Mouse (Mus musculus) midbrain, embryonic 14.5 days (tissue): Measurements from ENCODE around the gene Chst10. TPM values are rescaled to one million over a fixed set of nuclear protein-coding genes. Genes with fewer than 3 reads are reported as not detected.

ENCODE experiments used
- ATAC-seq: fragments of 200-750 bp; cut with Nextera tagmentation; 2 replicates; pipeline ENCODE4 v1.8.0; 2017; ENCODE audit warnings: moderate number of reproducible peaks, moderate library complexity; ENCODE audit not compliant: low FRiP score, low TSS enrichment
- DNase-seq: peaks from one replicate; pipeline ENCODE4 v3.0.0-alpha.2; 2015
- H3K27ac ChIP-seq: fragments of 300-500 bp; sonication (generic); replicated peaks from 2 replicates; pipeline ENCODE4 v1.5.1; 2014; ENCODE audit warnings: mild to moderate bottlenecking, low read depth, low read length, moderate library complexity
- H3K27me3 ChIP-seq: fragments of 300-500 bp; sonication (generic); 2 replicates; pipeline ENCODE4 v1.6.1; 2014; ENCODE audit warnings: low read length, control low read depth, mixed read lengths; ENCODE audit not compliant: control insufficient read depth, insufficient read depth
- H3K36me3 ChIP-seq: fragments of 300-500 bp; sonication (generic); 2 replicates; pipeline ENCODE4 v1.6.1; 2014; ENCODE audit warnings: low read length, control low read depth; ENCODE audit not compliant: control insufficient read depth, insufficient read depth
- H3K4me1 ChIP-seq: fragments of 300-500 bp; sonication (generic); 2 replicates; pipeline ENCODE4 v1.6.1; 2014; ENCODE audit warnings: mild to moderate bottlenecking, antibody characterized with exemption, low read length, control low read depth; ENCODE audit not compliant: control insufficient read depth, insufficient read depth
- H3K4me2 ChIP-seq: fragments of 300-500 bp; sonication (generic); 2 replicates; pipeline ENCODE4 v1.6.1; 2014; ENCODE audit warnings: mild to moderate bottlenecking, low read length, moderate library complexity
- H3K4me3 ChIP-seq: fragments of 300-500 bp; sonication (generic); replicated peaks from 2 replicates; pipeline ENCODE4 v1.5.1; 2014; ENCODE audit warnings: low read depth, low read length
- H3K9ac ChIP-seq: fragments of 300-500 bp; sonication (generic); replicated peaks from 2 replicates; pipeline ENCODE4 v1.6.1; 2014; ENCODE audit warnings: mild to moderate bottlenecking, low read length, moderate library complexity
- H3K9me3 ChIP-seq: fragments of 300-500 bp; sonication (generic); 2 replicates; pipeline ENCODE4 v1.6.1; 2016; ENCODE audit warnings: low read length, control low read depth, mixed read lengths; ENCODE audit not compliant: control insufficient read depth
- WGBS: fragments of 180-500 bp; shearing (Covaris S2); extraction: QIAGEN DNeasy Blood & Tissue Kit; methylation state at CpG from one replicate; pipeline ENCODE4 v1.1.7; 2014; 5-methylcytosine and 5-hydroxymethylcytosine counted together
- polyA plus RNA-seq: library from polyadenylated mRNA; unstranded; fragments of >200 nt; fragmentation: Nextera tagmentation; extraction: Ambion mirVana; gene quantifications from 2 replicates; pipeline ENCODE4 v1.2.1, GENCODE M21; 2014

Chst10 gene
- 64.3 and 67.7 TPM in 2 replicates for polyA plus RNA-seq

GRCm38 (mm10) chr1:38897431-38898248, at the start of gene Chst10:
Gene Chst10, minus strand, starts transcription at chr1:38898161.
- no peaks in the 10 kb centered on the region for H3K27me3 ChIP-seq
- H3K36me3 ChIP-seq = peaks cover 10% of the 10 kb centered on the region
- peak within 1 kb of the TSS; percentile 82 for H3K9ac ChIP-seq
- peaks cover 23% of the 10 kb centered on the region; the same call in 1 of the 2 replicates for H3K4me1 ChIP-seq
- ATAC-seq = peak; percentile 94
- H3K27ac ChIP-seq = peak within 1 kb of the TSS; percentile 93
- peak within 1 kb of the TSS; percentile 70 for H3K4me3 ChIP-seq
- H3K4me2 ChIP-seq = peak within 1 kb of the TSS; percentile 55
- H3K9me3 ChIP-seq = no peaks in the 10 kb centered on the region
- peak; percentile 95 for DNase-seq
- WGBS = under 1% methylated on average over 67 of the region's 67 CpGs

- DNase-seq (peak; percentile 9), ATAC-seq (no peak)
- Histone ChIP-seq H3K27me3 (no peaks in the 10 kb centered on the region), H3K27ac (no peak overlapping the region), H3K4me1 (no peaks in the 10 kb centered on the region), H3K9me3 (no peaks in the 10 kb centered on the region), H3K9ac (no peak overlapping the region), H3K4me3 (no peak overlapping the region), H3K36me3 (no peaks in the 10 kb centered on the region), H3K4me2 (no peak overlapping the region)
- 8% methylated on average over 5 of the region's 5 CpGs for WGBS
Measured at GRCm38 (mm10) chr1:38939608-38940007, 41.6 kb upstream of the Chst10 start.

- ATAC-seq = no peak
- no peak within 1 kb of the TSS for H3K4me2 ChIP-seq
- no peaks in the 10 kb centered on the region for H3K27me3 ChIP-seq
- no peaks in the 10 kb centered on the region for H3K36me3 ChIP-seq
- no peaks in the 10 kb centered on the region for H3K9me3 ChIP-seq
- H3K27ac ChIP-seq = no peak within 1 kb of the TSS
- H3K9ac ChIP-seq = no peak within 1 kb of the TSS
- WGBS = 67% methylated on average over 6 of the region's 6 CpGs
- DNase-seq = no peak
- H3K4me3 ChIP-seq = no peak within 1 kb of the TSS
- H3K4me1 ChIP-seq = no peaks in the 10 kb centered on the region
Measured at GRCm38 (mm10) chr1:38938849-38939248, 40.9 kb upstream of the Chst10 start, which contains the start of gene Nms. Gene Nms, plus strand, starts transcription at chr1:38939149.

GRCm38 (mm10) chr1:38936780-38937179, 38.8 kb upstream of the Chst10 start:
- no peak overlapping the region for H3K9ac ChIP-seq
- ATAC-seq (no peak), DNase-seq (peak; percentile 72)
- H3K4me1 ChIP-seq = no peaks in the 10 kb centered on the region
- no peaks in the 10 kb centered on the region for H3K27me3 ChIP-seq
- 29% methylated on average over 6 of the region's 6 CpGs for WGBS
- H3K4me2 ChIP-seq = no peak overlapping the region
- H3K9me3 ChIP-seq = no peaks in the 10 kb centered on the region
- H3K27ac ChIP-seq = no peak overlapping the region
- no peak overlapping the region for H3K4me3 ChIP-seq
- H3K36me3 ChIP-seq = no peaks in the 10 kb centered on the region

- Histone ChIP-seq H3K27ac (no peak overlapping the region), H3K4me1 (no peaks in the 10 kb centered on the region), H3K27me3 (no peaks in the 10 kb centered on the region), H3K4me3 (no peak overlapping the region), H3K9me3 (no peaks in the 10 kb centered on the region), H3K4me2 (no peak overlapping the region), H3K36me3 (no peaks in the 10 kb centered on the region), H3K9ac (no peak overlapping the region)
- ATAC-seq (no peak), DNase-seq (peak; percentile 28)
- 26% methylated on average over 5 of the region's 5 CpGs for WGBS
Measured at GRCm38 (mm10) chr1:38934668-38935067, 36.7 kb upstream of the Chst10 start.

GRCm38 (mm10) chr1:38930767-38931166, 32.8 kb upstream of the Chst10 start:
- Histone ChIP-seq H3K9ac (no peak overlapping the region), H3K4me1 (no peaks in the 10 kb centered on the region), H3K27ac (no peak overlapping the region), H3K9me3 (no peaks in the 10 kb centered on the region), H3K4me2 (no peak overlapping the region), H3K36me3 (no peaks in the 10 kb centered on the region), H3K4me3 (no peak overlapping the region), H3K27me3 (no peaks in the 10 kb centered on the region)
- no peak for ATAC-seq
- no peak for DNase-seq
- 74% methylated on average over 8 of the region's 8 CpGs for WGBS

GRCm38 (mm10) chr1:38929468-38929867, 31.5 kb upstream of the Chst10 start:
- H3K27ac ChIP-seq = no peak overlapping the region

GRCm38 (mm10) chr1:38928996-38929395, 31.0 kb upstream of the Chst10 start:
- H3K4me2 ChIP-seq = no peak overlapping the region
- H3K4me3 ChIP-seq = no peak overlapping the region
- WGBS = 75% methylated on average over 4 of the region's 4 CpGs
- DNase-seq = peak; percentile 13
- no peaks in the 10 kb centered on the region for H3K27me3 ChIP-seq
- no peak overlapping the region for H3K9ac ChIP-seq
- no peaks in the 10 kb centered on the region for H3K4me1 ChIP-seq
- ATAC-seq = no peak
- H3K27ac ChIP-seq = no peak overlapping the region
- no peaks in the 10 kb centered on the region for H3K9me3 ChIP-seq
- H3K36me3 ChIP-seq = no peaks in the 10 kb centered on the region

More at GRCm38 (mm10) chr1:38929468-38929867, 31.5 kb upstream of the Chst10 start:
- Histone ChIP-seq H3K27me3 (no peaks in the 10 kb centered on the region), H3K36me3 (no peaks in the 10 kb centered on the region), H3K9ac (no peak overlapping the region), H3K4me2 (no peak overlapping the region), H3K4me3 (no peak overlapping the region), H3K9me3 (no peaks in the 10 kb centered on the region), H3K4me1 (no peaks in the 10 kb centered on the region)
- 63% methylated on average over 4 of the region's 4 CpGs for WGBS
- DNase-seq = peak; percentile 9
- ATAC-seq = no peak

- no peak overlapping the region for H3K4me2 ChIP-seq
- H3K27me3 ChIP-seq = no peaks in the 10 kb centered on the region
- H3K9me3 ChIP-seq = no peaks in the 10 kb centered on the region
- H3K4me3 ChIP-seq = no peak overlapping the region
- H3K27ac ChIP-seq = no peak overlapping the region
- no peak for ATAC-seq
- no peaks in the 10 kb centered on the region for H3K36me3 ChIP-seq
- DNase-seq = no peak
- H3K9ac ChIP-seq = no peak overlapping the region
- WGBS = 81% methylated on average over 2 of the region's 2 CpGs
- no peaks in the 10 kb centered on the region for H3K4me1 ChIP-seq
Measured at GRCm38 (mm10) chr1:38903985-38904384, 6.0 kb upstream of the Chst10 start.
